Mouse (Mus musculus): ENCODE measurements around the gene Hist1h3i.

The Hist1h3i gene

DNA sequence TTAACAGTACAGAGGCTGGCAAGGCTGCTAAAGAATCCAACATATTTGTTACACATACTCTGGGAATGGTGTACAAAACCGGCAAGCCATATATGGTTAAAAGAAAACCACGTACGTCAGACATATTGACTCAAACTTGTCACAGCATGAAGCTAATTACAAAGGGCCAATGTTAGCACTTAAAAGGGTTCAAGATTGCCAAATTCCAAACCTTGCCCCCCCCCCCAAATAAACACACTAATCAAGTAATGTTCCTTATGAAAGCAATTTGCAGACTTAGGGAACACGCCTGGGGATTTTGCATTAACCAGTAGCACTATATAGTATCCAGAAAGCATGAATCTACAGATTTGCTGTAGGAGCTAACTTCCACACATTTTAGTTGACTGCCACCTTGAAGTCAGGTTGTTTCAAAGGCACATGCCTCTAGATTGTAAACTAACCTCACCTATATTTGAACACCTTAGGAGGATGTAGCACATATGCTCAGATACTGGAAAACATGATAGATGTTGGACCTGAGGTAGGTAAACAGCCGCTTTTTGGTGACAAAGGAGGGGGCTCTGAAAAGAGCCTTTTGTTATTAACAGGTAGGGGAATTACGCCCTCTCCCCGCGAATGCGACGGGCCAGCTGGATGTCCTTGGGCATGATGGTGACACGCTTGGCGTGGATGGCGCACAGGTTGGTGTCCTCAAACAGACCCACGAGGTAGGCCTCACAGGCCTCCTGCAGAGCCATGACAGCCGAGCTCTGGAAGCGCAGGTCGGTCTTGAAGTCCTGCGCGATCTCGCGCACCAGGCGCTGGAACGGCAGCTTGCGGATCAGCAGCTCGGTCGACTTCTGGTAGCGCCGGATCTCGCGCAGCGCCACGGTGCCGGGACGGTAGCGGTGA lies 562 bp downstream of the Hist1h3i start:
- DNase-seq (ENCODE audit: low spot score in 2 of 2) = peak in 1 of 2 experiments; percentile 27

DNA sequence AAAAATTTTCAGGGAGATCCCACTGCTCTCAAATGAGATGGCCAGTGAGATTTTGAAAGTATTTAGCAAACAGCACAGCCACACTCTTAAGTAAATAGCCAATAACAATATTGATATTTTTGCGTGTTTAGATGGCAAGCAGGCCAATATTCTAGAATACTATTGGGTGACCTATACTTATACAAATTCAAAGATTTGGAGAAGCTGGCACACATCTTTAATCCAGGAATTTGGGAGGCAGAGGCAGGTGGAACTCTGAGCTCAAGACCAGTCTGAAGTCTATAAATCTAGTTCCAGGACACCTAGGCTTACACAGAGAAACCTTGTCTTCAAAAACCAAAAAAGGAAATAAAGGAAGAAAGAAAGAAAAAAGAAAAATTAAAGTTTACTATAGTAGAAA lies 1.5 kb downstream of the Hist1h3i start:
- DNase-seq (ENCODE audit: low spot score in 2 of 2) = no peak

DNA sequence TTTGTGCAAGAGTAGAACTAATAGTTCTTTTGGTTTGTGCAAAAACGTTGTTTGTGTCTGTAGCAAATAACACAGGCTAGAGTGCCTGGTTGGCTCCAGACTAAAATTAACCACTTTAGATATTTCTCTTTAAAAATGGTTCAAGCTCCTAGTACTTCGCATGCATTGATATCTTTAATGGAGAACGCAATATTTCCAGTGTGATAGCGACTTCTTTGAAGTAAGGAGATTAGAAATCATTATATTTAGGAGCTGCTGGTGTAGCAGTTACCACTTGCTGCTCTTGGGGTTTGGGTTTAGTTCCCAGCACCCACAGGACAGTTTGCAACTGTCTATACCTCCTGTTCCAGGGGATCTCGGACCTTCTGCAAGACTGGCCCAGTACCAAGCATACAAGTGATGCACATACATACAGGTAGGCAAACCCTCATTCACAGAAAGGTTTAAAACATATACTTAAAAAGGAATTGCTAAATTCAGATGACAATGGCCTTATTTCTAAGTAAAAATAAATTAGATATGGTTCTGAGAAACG lies 2.1 kb downstream of the Hist1h3i start:
- DNase-seq (ENCODE audit: low spot score in 2 of 2) = no peak

DNA sequence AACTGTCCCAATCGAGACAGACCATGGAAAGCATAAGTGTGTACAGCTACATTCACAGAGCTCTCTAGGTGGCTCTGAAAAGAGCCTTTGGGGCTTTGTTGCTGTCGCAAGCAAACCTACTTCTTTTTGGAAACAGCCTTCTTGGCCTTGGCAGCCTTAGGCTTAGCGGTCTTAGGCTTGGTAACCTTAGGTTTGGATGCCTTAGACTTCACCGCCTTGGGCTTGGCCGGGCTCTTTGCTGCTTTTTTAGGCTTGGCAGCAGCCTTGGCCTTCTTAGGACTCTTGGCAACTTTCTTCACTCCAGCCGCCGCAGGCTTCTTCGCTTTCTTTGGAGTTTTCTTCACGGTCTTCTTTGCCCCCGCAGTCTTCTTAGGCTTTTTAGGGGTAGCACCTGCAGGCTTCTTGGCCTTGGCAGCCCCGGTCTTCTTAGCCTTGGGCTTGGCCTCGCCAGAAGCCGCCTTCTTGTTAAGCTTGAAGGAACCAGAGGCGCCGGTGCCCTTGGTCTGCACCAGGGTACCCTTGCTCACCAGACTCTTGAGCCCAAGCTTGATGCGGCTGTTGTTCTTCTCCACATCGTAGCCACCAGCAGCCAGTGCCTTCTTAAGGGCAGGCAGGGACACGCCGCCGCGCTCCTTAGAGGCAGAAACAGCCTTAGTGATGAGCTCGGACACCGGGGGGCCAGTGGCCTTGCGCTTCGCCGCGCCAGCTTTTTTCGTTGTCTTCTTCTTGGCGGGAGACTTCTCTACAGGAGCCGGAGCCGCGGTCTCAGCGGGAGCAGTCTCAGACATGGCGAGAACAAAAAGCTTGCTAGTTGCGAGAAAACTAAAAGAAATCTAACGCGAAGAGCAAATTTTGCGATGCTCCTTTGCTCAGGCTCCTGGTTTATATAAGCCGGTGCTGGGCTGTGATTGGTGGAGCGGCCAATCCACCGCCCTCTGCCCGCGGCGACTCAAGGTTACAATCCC lies 3.1 kb downstream of the Hist1h3i start, which contains the start of gene Hist1h1b:
TSS of gene Hist1h1b (minus strand) at position 859 of the 965 bp plus-strand sequence.
- peak; percentile 73 to 81 for DNase-seq (ENCODE audit: low spot score in 2 of 2)

DNA sequence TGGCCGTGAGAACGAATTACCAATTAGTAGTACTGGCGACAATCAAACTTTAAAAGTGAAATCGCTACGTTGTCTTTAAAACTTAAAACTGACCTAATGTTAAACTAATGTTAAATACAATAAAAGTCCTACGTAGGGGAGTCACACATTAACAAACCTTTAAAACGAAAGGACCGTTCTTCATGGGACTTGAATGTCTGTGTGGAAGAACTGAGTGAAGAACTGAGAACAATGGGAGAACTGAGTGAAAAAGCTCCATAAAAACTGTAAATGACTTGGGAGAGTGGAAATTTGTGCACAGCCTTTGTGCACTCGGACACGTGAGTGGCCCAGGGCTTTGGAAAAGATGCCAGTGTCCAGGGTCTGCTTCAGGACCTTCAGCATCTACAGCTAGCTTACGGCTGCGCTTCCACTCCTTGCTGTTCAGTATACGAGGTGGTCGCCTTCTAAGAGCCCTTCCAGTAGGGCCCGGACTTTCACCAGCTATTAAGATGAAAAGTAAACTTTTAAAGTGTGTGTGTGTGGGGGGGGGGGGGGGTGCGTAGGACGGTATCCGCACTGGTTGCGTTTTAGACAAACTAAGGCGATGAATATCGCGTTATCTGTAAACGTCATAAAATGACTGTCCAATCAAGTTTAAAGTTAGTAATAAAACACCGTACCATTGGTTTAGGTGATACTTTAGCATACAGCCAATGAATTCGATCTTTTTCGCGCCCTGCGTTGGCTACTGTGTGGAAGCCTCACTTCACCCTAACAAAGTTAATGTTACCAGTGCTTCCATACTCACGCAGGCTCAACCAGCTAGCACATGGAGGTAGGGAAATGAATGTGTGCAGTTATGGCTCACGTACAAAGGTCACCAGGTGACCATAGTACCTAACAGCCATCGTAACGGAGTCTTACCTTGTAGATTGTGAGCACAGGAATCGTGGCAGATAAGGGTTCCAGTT lies 4.1 kb downstream of the Hist1h3i start:
- peak; percentile 74 to 88 for DNase-seq (ENCODE audit: low spot score in 2 of 2)

DNA sequence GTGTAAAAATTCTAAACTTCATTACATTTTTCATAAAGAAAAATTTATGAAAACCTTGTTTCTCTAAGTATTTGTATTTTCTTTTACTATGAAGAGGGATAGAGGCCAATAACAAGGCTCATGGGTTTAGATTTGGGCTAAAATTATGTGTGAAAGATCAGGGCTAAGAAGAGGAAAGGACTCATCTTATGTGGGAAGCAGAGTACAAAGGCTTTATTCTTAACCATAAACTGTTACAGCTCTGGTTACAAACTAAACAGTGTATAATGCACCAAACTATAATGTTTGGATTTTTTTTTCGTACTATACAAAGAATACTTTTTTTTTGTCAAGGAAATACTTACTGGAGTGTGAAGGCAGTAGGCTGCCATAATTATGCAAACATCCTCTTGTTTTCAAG lies 27.5 kb downstream of the Hist1h3i start:
- no peak for DNase-seq (ENCODE audit: low spot score in 2 of 2)

DNA sequence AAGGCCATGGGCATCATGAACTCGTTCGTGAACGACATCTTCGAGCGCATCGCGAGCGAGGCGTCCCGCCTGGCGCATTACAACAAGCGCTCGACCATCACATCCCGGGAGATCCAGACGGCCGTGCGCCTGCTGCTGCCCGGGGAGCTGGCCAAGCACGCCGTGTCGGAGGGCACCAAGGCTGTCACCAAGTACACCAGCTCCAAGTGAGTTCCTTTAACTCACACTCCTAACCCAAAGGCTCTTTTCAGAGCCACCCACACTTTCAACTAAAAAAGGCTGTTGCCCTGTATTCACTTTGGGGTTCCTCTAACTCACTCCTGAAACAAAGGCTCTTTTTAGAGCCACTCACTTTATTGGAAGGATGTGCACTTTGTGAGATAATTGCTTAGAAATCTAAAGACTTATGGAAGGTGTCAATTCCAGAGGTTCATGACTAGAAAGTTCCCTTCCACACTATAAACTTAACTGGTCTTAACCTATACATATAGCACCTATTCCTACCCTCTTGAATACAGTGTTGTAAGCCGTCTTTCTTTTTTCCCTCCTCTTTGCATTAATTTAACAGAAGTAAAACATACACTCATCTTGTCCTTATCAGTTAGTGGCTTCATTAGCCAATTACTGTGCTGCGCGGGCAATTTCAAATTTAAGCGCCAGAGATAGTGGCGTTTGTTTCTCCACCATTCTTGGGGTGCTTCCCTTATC lies 28.7 kb downstream of the Hist1h3i start:
- peak; percentile 43 to 66 for DNase-seq (ENCODE audit: low spot score in 2 of 2)

DNA sequence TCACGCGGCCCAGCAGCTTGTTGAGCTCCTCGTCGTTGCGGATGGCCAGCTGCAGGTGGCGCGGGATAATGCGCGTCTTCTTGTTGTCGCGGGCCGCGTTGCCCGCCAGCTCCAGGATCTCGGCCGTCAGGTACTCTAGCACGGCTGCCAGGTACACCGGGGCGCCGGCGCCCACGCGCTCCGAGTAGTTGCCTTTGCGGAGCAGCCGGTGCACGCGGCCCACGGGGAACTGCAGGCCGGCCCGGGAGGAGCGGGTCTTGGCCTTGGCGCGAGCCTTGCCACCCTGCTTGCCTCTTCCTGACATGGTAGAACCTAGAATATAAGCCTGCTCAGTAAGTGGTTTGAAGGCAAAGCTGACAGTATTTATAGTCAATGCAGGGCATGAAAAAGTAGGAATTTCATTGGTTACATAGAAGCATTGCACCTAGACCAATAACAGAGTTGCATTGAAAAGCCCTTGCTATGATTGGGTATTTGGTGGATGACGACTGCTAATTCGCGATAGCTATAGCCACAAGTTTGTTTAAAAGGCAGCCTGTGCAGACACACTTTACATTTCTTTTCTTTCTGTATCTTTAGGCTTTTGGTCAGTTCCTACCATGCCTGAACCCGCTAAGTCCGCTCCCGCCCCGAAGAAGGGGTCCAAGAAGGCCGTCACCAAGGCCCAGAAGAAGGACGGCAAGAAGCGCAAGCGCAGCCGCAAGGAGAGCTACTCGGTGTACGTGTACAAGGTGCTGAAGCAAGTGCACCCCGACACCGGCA lies 29.5 kb downstream of the Hist1h3i start, which contains the start of the genes Hist1h2ak and Hist1h2bn:
TSS of gene Hist1h2ak (minus strand) at position 304 of the 762 bp plus-strand sequence.
TSS of gene Hist1h2bn (plus strand) at position 600 of the 762 bp plus-strand sequence.
- DNase-seq (ENCODE audit: low spot score in 2 of 2) = peak; percentile 85 to 91

DNA sequence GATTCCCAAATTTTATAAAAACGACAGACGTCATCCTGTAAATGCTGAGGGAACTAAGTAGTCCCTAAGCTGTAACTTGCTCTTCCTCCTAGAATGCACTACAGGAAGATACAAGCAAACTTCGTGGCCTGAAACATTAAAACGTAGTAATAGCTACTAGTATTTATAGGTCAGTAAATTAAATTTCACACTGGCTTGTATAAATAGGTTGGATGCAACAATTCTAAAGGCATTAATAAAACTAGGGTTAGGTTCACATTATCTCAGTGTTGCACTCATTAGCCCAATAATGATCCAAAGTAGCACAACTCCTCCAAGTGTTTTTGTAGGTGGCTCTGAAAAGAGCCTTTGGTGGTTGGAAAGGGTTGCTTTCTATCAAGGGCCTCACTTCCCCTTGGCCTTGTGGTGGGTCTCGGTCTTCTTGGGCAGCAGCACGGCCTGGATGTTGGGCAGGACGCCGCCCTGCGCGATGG lies 30.1 kb downstream of the Hist1h3i start:
- DNase-seq (ENCODE audit: low spot score in 2 of 2) = no peak

DNA sequence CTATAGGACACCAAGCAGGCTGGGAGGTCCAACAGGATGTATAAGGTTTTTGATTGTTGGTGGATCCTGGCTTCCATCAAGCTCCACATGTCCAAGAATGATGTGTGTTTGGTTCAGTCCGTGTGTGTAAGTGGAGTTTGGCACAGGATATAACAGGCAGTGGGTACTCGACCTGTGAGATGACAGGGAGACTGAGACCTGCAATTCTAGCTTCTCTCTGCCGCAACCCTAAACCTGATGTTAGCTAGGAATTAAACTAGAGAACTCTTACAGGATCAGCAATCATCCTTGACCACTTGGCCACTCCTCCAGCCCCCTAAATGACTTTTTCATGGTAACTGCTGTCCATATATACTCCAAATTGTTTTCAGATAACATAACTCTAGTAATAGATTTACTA lies 30.8 kb downstream of the Hist1h3i start:
- DNase-seq (ENCODE audit: low spot score in 2 of 2) = no peak

DNA sequence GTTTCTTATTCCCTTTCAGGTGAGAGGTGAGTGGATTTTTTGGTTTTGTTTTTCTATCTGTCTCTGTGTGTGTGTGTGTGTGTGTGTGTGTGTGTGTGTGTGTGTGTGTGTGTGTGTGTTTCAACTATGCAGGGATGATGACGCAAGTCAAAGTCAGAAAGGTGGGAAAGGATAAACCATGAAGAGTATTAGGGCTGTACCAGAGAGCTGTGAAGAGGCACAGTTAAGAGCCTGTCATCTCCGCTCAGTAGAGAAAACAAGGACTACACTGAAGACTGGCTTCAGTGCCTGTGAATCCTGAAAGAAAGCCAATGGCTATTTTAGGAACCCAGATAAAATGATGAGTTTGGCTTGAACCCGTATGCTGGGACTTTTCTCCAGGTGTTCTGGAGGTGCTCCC lies 31.3 kb downstream of the Hist1h3i start:
- no peak for DNase-seq (ENCODE audit: low spot score in 2 of 2)

DNA sequence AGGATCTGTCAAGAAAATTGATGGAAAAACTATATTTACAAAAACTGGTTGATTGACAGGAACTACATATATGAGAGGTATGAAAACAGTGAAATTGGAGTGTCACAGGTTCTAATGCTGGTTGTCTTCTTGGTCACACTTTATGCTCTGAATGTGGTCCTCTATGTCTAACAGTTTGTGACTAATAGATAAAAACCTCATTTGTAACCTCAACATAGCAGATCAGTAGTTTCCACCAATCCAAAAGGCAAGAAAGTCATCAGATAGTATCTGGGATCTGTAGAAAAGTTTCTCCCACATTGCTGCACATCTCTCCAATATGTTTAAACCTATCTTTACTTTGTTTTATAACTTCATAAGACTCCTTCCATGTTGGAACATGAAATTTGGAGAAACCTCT lies 31.8 kb downstream of the Hist1h3i start:
- no peak for DNase-seq (ENCODE audit: low spot score in 2 of 2)

DNA sequence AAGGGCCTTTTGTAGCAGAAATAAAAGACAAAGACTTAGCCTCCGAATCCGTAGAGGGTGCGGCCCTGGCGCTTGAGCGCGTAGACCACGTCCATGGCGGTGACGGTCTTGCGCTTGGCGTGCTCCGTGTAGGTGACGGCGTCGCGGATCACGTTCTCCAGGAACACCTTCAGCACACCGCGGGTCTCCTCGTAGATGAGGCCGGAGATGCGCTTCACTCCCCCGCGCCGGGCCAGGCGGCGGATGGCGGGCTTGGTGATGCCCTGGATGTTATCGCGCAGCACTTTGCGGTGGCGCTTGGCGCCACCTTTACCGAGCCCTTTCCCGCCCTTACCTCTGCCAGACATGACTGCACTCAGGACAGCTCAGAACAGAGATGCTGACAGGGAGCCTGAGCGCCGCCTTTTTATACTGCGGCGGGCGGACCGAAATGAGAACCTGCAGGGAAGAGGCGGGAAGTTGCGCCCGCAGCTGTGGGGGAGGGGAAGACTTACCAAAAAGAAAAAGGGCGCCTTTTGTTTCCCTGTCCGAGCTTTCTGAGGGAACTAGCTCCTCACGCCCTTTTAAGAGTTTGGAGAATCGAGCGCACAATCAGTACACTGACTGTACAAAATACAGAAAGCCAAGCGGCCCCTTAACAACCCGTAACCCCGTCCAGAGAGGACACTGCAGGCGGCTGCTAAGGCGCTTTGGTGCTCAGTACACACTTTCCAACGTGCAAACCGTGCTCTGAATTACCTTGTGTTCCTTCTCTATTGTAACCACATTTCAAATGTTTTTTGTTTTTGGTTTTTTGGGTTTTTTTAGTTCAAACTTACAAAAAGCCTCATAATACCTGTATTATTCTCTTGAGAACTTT lies 32.8 kb downstream of the Hist1h3i start, which contains the start of gene Hist1h4k:
TSS of gene Hist1h4k (minus strand) at position 347 of the 859 bp plus-strand sequence.
- DNase-seq (ENCODE audit: low spot score in 2 of 2) = peak; percentile 90 to 93

DNA sequence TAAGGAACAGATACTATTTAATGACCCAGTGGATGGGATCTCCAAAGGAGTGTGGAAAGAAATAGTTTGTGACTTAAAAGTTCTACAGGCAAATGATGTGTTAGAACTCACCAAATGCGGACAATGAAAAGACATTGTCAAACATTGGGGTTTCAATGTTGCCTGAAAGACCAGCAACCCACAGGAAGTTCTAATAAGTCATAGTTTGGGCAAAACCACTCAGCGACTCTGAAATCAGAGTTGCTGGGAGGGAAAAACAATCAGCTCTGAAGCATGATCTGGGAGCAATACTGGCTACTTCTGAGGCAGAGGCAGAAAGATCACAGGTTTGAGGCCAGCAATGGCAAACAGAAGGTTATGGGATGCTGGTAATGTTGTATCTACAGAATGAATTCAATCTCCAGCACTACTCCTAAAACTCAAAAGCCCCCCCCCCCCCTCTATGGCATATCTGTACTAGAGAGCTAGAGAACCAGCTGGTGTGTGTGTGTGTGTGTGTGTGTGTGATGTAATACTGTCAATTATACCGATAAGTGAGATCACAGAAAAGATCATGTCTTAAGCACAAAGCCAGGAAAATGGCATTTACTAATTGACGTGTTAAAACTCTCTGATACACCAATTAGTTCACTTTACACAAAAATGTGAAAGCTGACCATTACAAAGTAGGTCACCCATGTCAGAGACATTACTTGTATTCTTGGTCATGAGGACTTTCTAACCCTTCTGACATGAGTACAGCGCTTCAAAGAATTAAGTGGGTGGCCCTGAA lies 33.6 kb downstream of the Hist1h3i start:
- no peak for DNase-seq (ENCODE audit: low spot score in 2 of 2)

DNA sequence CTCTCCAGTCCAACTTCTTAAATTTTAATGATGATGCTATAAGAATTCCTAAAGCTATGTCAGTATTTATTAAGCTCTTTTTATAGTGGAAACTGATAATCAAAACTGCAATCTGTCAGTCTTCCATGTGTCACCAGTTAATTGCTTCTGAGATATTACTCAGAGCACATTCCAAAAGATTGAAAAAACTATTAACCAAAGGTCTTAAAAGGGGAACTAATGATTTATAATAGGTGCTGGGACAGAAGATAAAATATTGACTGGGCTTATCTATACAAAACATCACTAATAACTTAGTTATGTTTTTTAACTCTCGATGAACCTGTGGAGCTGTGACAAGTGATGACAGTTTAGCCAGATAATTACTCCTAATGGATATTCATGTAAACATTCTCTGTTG lies 38.2 kb downstream of the Hist1h3i start:
- no peak for DNase-seq (ENCODE audit: low spot score in 2 of 2)

DNA sequence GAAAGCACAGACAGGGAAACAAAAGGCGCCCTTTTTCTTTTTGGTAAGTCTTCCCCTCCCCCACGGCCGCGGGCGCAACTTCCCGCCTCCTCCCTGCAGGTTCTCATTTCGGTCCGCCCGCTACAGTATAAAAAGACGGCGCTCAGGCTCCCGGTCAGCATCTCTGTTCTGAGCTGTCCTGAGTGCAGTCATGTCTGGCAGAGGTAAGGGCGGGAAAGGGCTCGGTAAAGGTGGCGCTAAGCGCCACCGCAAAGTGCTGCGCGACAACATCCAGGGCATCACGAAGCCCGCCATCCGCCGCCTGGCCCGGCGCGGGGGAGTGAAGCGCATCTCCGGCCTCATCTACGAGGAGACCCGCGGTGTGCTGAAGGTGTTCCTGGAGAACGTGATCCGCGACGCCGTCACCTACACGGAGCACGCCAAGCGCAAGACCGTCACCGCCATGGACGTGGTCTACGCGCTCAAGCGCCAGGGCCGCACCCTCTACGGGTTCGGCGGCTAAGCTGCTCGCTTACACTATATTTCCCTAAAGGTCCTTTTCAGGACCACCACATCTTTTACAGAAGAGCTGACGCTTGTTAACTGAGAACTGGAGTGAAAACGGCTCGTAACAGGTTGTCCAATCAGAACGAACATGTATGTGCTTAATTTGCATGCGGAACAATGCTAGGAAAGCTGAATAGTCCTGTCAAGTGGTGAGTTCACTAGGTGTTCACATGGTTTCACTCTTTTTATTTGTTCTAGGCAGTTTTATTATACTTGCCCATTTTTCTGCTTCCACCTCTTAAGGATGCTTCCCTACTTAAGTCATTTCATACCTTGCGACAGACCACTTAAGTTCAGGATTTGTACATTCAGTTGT lies 48.0 kb downstream of the Hist1h3i start, which contains the start of gene Hist1h4j:
TSS of gene Hist1h4j (plus strand) at position 159 of the 862 bp plus-strand sequence.
- peak; percentile 70 to 78 for DNase-seq (ENCODE audit: low spot score in 2 of 2)

Data from spleen, postnatal 36 days (tissue).